Comparison of ENCODE assay signal across 8 mouse cellular contexts in genomic region chr7:29318115-29318911, GRCm38 (mm10). TPM values are rescaled to one million over a fixed set of nuclear protein-coding genes. Genes with fewer than 3 reads are reported as not detected.
DNase-seq lines count a peak whose midpoint lies in the region; ATAC-seq lines count a peak whose summit lies in the region.

No protein-coding gene starts in this region.

- H3K4me1 ChIP-seq in forebrain, embryonic 13.5 days = peaks cover 77% of the 10 kb centered on the region
- H3K4me1 ChIP-seq in intestine, embryonic 15.5 days (replicated peaks) = peaks cover 41% of the 10 kb centered on the region

- DNase-seq in ovary, postnatal 36 days (ENCODE audit: low spot score) = peak; percentile 50
- no peak for DNase-seq in ovary, postnatal 10 days (ENCODE audit: low spot score)
- DNase-seq in lung, postnatal 36 days = peak; percentile 47
- DNase-seq in right cerebral cortex, postnatal 36 days (ENCODE audit: low spot score in 2 of 2) = peak; percentile 59 to 66
- no peak for DNase-seq in adipocyte (ENCODE audit: low spot score)
- no peak for DNase-seq in natural killer cell, adult 2 months (ENCODE audit: low spot score in 2 of 2)

- peaks cover 25% of the 10 kb centered on the region for H3K36me3 ChIP-seq in forebrain, embryonic 13.5 days (ENCODE audit: poor library complexity, severe bottlenecking)
- no peaks in the 10 kb centered on the region for H3K36me3 ChIP-seq in intestine, embryonic 15.5 days

- peak overlapping the region; percentile 97 for H3K27ac ChIP-seq in forebrain, embryonic 13.5 days
- peak overlapping the region; percentile 77 for H3K27ac ChIP-seq in intestine, embryonic 15.5 days

- no peaks in the 10 kb centered on the region for H3K27me3 ChIP-seq in forebrain, embryonic 13.5 days
- no peaks in the 10 kb centered on the region for H3K27me3 ChIP-seq in intestine, embryonic 15.5 days (replicated peaks)

- H3K9me3 ChIP-seq in forebrain, embryonic 13.5 days (replicated peaks) = no peaks in the 10 kb centered on the region
- H3K9me3 ChIP-seq in intestine, embryonic 15.5 days = no peaks in the 10 kb centered on the region

- peak overlapping the region; percentile 22 for H3K4me3 ChIP-seq in forebrain, embryonic 13.5 days
- peak overlapping the region; percentile 23 for H3K4me3 ChIP-seq in intestine, embryonic 15.5 days (replicated peaks)

- WGBS in forebrain, embryonic 13.5 days = 3% methylated on average over 18 of the region's 18 CpGs
- WGBS in intestine, embryonic 15.5 days = 10% methylated on average over 18 of the region's 18 CpGs

- ATAC-seq in forebrain, embryonic 13.5 days = peak; percentile 20
- peak; percentile 42 for ATAC-seq in intestine, embryonic 15.5 days

- H3K9ac ChIP-seq in forebrain, embryonic 13.5 days = peak overlapping the region; percentile 51
- H3K9ac ChIP-seq in intestine, embryonic 15.5 days = peak overlapping the region; percentile 23; the same call in 1 of the 2 replicates

- peak overlapping the region; percentile 55 for H3K4me2 ChIP-seq in forebrain, embryonic 13.5 days
- peak overlapping the region; percentile 48 for H3K4me2 ChIP-seq in intestine, embryonic 15.5 days (replicated peaks)

RNA-seq across cellular contexts. Expression of gene Dpf1, which starts 14.6 kb away (rescaled TPM):
- polyA plus RNA-seq in forebrain, embryonic 13.5 days (2015; fragmentation: Nextera tagmentation; extraction: Ambion mirVana) = 165 and 182 TPM in 2 replicates
- 6.7 and 6.8 TPM in 2 replicates for polyA plus RNA-seq in intestine, embryonic 15.5 days (2015; fragmentation: Nextera tagmentation; extraction: Ambion mirVana)

RNA-seq across cellular contexts. Expression of gene Ppp1r14a, which starts 29.2 kb away (rescaled TPM):
- 14.9 and 17.2 TPM in 2 replicates for polyA plus RNA-seq in forebrain, embryonic 13.5 days (2015; fragmentation: Nextera tagmentation; extraction: Ambion mirVana)
- 44.3 and 50.7 TPM in 2 replicates for polyA plus RNA-seq in intestine, embryonic 15.5 days (2015; fragmentation: Nextera tagmentation; extraction: Ambion mirVana)

RNA-seq across cellular contexts. Expression of gene Spint2, which starts 36.6 kb away (rescaled TPM):
- 30.1 and 41.3 TPM in 2 replicates for polyA plus RNA-seq in forebrain, embryonic 13.5 days (2015; fragmentation: Nextera tagmentation; extraction: Ambion mirVana)
- 633 and 716 TPM in 2 replicates for polyA plus RNA-seq in intestine, embryonic 15.5 days (2015; fragmentation: Nextera tagmentation; extraction: Ambion mirVana)

Comparison
In these comparisons a context has a peak if more than half of its experiments do, and no peak if none do; other contexts are left out.
1. DNase-seq: peak in ovary, postnatal 36 days (single experiment), lung, postnatal 36 days (single experiment) and right cerebral cortex, postnatal 36 days (2 of 2); none in ovary, postnatal 10 days (single experiment), adipocyte (single experiment) and natural killer cell, adult 2 months (0 of 2).
2. RNA of gene Dpf1, which starts 14.6 kb away (polyA plus RNA-seq): 165 to 182 TPM in forebrain, embryonic 13.5 days; 6.7 to 6.8 TPM in intestine, embryonic 15.5 days; every median in the first group is over 10 times any median in the second.
3. RNA of gene Spint2, which starts 36.6 kb away (polyA plus RNA-seq): 633 to 716 TPM in intestine, embryonic 15.5 days; 30.1 to 41.3 TPM in forebrain, embryonic 13.5 days; every median in the first group is over 10 times any median in the second.